Mouse (Mus musculus) adrenal gland, postnatal 36 days (tissue): ENCODE data around the gene Soga1. TPM values are rescaled to one million over a fixed set of nuclear protein-coding genes. Genes with fewer than 3 reads are reported as not detected.

Source experiments
- DNase-seq, 2 experiments: peaks; one replicate each; pipeline ENCODE4 v3.0.0; 2021; ENCODE audit warnings: mixed read lengths in 1 of 2
- total RNA-seq, 2 experiments: library from RNA; stranded (reverse); gene quantifications; 2 replicates each; pipeline ENCODE4 v1.2.3; 2021

Gene Soga1
- total RNA-seq, 2 experiments from 2014 or later, result 36.3 to 38.7 TPM

DNA sequence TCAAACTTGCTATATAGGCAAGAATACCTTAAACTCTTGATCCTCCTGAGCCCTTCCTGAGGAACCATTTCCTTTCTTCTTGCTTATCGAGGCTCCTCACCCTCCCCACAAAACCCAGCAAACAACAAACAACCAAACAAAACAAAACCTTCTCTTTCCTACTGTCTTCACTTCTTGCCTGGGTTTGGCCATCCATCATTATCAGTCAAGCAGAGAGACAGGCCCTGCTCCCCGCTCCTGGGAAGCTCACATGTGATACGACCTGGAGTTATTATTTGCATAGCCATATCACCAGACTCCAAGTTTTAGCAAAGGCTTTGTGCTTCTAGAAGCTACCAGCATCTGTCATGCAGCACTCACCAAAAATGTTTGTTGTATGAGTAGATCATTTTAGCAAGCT, 91.7 kb downstream of the Soga1 start:
- DNase-seq, result no peak

DNA sequence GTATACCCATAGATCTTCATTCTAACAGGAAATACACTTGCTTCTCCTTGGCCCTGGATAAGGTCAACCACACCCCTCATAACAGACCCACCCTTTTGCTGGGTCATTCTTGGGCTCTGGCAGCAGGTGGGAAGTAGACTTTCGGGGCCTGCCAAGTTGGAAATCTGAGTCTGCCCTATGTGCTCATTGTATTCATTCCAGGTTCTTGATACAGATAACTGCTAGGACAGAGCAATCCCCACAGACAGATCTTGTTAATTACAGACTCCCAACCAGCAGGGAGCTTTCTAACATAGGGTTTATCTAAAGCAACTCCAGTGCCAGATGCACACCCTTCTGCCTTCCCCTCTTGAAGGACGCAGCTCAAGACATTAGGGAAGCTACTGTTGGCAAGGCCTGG, 96.2 kb downstream of the Soga1 start:
- DNase-seq, result no peak

DNA sequence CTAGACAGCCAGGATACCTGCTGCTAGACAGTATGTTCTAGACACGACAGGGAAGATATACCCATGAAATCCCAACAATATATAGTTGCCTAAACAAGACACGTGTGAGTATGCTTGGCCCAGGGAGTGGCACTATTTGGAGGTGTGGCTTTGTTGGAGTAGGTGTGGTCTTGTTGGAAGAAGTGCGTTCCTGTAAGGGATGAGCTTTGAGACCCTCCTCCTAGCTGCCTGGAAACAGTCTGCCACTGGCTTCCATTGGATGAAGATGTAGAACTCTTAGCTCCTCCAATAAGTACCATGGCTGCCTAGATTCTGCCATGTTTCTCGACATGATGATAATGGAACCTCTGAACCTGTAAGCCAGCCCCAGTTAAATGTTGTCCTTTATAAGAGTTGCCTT, 97.8 kb downstream of the Soga1 start:
- no peak for DNase-seq

DNA sequence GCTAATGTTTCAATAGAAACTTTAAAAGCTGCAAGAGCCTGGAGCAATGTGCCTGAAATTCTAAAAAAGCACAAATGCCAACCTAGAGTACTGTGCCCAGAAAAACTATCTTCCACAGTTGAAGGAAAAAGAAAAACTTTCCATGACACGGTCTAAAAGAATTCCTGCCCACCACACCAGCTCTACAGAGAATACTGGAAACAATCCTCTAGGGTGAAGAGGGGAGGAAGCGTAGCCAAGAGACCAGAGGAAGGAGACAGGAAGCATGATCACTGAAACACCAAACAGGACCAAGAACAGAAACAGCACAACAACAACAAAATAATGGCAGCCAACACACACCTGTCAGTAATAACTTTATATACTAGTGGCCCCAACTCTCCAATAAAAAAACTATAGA, 99.0 kb downstream of the Soga1 start:
- DNase-seq, result no peak

DNA sequence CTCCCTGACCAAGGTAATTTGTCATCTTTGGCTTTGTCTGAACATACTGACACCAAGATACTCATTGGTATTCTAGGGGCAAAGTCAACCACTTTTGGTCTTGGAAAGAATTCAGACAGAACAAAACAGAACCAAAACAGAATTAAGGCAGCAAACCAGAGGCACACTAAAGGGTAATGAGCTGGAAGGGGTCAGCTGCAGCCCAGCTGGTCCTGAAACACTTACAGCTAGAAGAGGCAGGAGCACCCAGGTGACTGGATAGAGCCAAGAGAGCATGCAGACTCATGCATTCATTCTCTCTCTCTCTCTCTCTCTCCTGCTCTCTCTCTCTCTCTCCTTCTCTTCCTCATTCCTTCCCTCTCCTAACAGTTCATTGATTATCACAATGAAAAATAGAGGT, 102.3 kb downstream of the Soga1 start:
- DNase-seq, result no peak

DNA sequence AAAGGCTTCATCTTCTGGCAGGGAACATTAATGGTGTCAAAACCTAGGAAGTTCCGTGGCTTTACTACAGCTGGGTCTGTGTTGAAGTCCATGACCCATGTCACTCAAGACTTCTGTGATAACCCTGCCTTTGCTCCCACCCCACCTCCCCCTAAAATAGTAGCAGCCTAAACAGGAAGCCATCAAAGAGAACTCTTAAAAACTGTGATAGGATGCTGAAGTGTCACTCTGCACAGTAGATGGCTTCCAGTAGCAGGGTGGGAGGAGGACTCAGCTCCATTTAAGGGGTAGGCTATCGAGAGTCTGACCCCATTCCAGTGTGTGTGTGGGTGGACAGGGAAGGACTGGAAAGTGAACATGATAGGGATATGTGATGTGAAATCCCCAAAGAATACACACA, 104.1 kb downstream of the Soga1 start:
- no peak for DNase-seq

DNA sequence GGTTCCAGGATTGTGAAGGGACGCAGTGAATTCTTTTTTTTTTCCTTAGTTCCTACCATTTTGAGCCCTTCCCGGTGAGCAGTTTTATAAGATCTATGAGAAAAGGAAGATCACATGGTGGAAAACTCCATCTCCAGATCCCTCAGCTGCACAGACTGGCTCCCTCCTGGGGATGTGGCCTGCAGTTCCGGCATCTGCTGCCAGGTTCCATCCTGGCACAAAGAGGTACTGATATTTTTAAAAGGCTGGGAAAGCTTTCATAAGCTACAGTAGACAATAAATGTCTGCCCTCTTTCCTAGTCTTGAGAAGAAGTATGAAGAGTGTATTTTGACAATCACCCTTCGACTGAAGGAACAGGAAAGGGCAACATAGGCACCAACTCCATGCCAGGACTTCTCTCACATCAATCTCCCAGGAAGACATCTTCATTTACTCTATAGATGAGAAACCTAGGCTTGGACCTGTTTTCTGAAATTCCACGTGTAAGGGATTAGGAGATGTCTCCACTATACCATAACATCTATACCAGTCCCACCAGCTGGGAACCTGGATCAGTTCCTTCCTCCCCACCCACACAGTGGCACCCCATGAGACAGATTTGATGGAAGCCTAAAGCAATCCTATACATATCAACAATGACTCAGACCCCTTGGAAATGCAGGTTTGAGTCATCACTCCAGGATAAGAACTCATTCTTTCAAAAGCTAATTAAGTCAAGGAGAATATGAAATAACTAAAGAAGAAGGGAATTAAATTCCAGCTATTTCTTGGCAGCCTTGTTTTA, 105.5 kb downstream of the Soga1 start:
- DNase-seq, result no peak

DNA sequence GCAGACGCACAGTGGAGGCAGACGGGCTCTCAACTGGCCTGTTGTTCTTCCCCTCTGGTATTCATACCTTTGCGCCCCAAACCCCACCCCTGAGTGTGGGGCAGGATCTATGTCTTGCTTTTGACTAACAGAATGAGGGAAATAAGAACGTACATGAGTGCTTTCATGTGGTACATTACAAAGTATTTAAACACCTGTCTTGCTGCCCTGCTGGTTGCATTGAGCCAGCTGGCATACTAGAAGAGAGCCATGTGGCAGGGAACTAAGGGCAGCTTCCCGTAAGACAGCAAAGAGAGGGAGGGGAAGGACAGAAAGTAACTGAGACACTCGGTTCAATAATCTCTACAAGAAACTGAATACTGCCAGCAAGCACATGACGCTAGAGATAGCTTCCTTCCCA, 108.8 kb downstream of the Soga1 start:
- DNase-seq, result no peak

DNA sequence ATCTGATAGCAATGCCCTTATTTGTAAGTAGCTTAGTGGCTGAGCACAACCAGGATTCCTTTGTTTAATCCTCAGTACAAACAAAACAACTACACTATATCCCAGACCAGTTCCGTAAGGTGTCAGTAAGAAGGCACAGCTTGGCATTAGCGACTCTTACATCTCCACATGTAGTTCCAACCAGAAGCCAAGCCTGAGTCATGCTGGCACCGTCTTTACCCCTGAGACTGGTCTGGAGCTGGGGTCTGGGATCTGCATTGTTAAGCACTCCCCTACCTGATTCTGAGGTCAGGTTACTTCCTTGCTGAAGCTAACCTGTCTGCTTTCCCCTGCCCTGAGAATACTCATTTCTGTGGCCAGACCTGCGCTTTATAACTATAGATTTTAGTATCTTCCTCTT, 110.6 kb downstream of the Soga1 start:
- DNase-seq, result no peak

DNA sequence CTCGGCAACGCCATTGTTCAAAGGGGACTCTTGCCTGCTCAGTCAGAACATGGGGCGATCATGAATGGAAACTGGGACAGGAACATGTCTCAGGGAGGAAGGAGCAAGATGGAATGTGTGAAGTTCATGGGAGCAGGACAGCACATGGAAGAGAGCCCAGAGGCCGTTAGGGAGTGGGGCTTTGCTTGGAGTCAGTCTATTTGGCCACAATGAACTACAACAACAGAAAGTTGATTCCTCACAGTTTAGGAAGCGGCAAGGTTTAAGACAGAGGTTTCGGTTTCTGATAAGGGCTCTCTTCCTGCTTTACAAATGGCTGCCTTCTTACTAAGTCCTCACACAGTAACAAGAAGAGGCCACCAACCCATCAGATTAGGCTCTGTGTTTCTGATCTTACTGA, 111.7 kb downstream of the Soga1 start:
- DNase-seq, result no peak

Other genes with a start within 250 kb of the Soga1 start
- gene Tgif2, start 239.2 kb downstream of the Soga1 start, total RNA-seq, result 1 to 10 TPM; 3.9 to 4.4 TPM
- 1 to 10 TPM; 1.4 to 3.2 TPM for gene 4930518I15Rik, start 221.3 kb downstream of the Soga1 start, total RNA-seq
- gene Rab5if, start 216.1 kb downstream of the Soga1 start, total RNA-seq, result 100 to 1,000 TPM; 244 to 346 TPM
- not detected for gene Sla2, start 192.1 kb downstream of the Soga1 start, total RNA-seq
- gene Ndrg3, start 87.2 kb downstream of the Soga1 start, total RNA-seq, result 10 to 100 TPM; 59.8 to 64.1 TPM
- gene Dsn1, start 72.1 kb downstream of the Soga1 start, total RNA-seq, result 1 to 10 TPM; 4.4 to 7.2 TPM
- not detected for gene Tldc2, start 7.8 kb upstream of the Soga1 start, total RNA-seq
- gene Samhd1, start 56.0 kb upstream of the Soga1 start, total RNA-seq, result 10 to 100 TPM; 22.5 to 25.4 TPM
- gene Rbl1, start 125.3 kb upstream of the Soga1 start, total RNA-seq, result 1 to 10 TPM; 5.7 to 5.9 TPM
- 100 to 1,000 TPM; 276 to 279 TPM for gene Rpn2, start 199.8 kb upstream of the Soga1 start, total RNA-seq
- gene Mroh8, start 200.3 kb upstream of the Soga1 start, total RNA-seq, result under 1 TPM; 0.26 to 0.43 TPM